Mouse (Mus musculus) heart, adult 18-20 months (tissue): Measurements from ENCODE around the gene Vmn1r185. TPM values are rescaled to one million over a fixed set of nuclear protein-coding genes. Genes with fewer than 3 reads are reported as not detected.
"Not testable (repeated sequence)": the region's sequence is repeated elsewhere in the genome, so short reads cannot be mapped to it uniquely, and the experiment has no call there.

ENCODE experiments used
- DNase-seq, 2 experiments: peaks; one replicate each; pipeline ENCODE4 v3.0.0; 2021 to 2022; ENCODE audit warnings: mixed read lengths in 1 of 2
- long read RNA-seq, 2 experiments: library from polyadenylated mRNA; stranded (forward); transcript quantifications; one replicate each; pipeline ENCODE4 v2.0.0; 2021
- total RNA-seq, 2 experiments: library from RNA; stranded (reverse); gene quantifications; 2 replicates each; pipeline ENCODE4 v1.2.3; 2021

The Vmn1r185 gene
- not detected for total RNA-seq
- long read RNA-seq, experiment 1: 0 reads
- long read RNA-seq, experiment 2: 0 reads

GRCm38 (mm10) chr7:26618364-26618763 is at the start of gene Vmn1r185:
Gene Vmn1r185, minus strand, starts transcription at chr7:26618464.
- DNase-seq: not testable (repeated sequence)

DNA sequence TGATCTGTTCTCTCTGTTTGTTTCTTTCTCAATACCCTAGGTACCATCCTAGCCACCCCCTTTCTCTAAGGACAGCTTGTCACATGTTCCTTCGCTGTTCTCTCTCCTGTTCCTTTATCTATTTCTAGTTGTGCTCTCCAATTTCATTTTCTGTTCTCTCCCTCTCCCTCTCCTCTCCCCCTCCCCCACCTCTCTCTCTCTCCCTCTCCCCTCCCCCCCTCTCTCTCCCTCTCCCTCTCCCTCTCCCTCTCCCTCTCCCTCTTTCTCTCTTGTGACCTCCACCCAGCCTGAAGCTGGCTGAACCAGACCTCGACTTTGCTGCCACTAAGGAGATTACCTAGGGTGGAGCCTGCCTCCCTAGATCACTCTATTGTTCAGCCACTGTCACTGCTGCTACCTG is 49.2 kb upstream of the Vmn1r185 start:
- DNase-seq: not testable (repeated sequence)

- no peak for DNase-seq
Observed at GRCm38 (mm10) chr7:26666011-26666410, 47.7 kb upstream of the Vmn1r185 start.

DNA sequence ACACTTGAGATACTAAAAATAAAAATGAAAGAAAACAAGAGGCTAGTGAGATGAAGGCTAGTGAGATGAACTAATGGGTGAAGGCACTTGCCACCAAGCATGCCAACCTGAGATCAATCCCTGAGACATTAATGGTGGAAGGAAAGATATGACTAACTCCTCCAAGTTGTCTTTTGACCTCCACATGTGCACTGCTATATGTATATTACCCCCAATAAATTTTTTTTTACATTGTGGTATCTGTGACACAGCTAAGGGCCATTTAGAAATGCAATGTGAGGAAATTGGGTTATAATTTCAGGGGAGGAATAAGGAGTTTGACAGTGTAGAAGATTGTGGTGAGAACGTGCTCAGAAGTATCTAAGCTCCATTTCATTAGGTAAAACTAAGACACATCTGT is 28.5 kb downstream of the Vmn1r185 start:
- no peak for DNase-seq

GRCm38 (mm10) chr7:26589077-26589476 is 29.2 kb downstream of the Vmn1r185 start:
- DNase-seq: no peak

Other genes with a start within 250 kb of the Vmn1r185 start
- gene Nlrp9c, start 214.8 kb downstream of the Vmn1r185 start, total RNA-seq: not detected
- not detected for gene Nlrp4a, start 183.4 kb downstream of the Vmn1r185 start, total RNA-seq
- gene Nlrp9a, start 83.4 kb downstream of the Vmn1r185 start, total RNA-seq: not detected
- not detected for gene Cyp2b23, start 68.0 kb upstream of the Vmn1r185 start, total RNA-seq
- not detected for gene Cyp2b19, start 138.7 kb upstream of the Vmn1r185 start, total RNA-seq
- not detected for gene Cyp2g1, start 190.4 kb upstream of the Vmn1r185 start, total RNA-seq
- 10 to 100 TPM in 1 of 2 experiments, not detected in 1; 16.0 TPM for gene Cyp2a5, start 216.8 kb upstream of the Vmn1r185 start, total RNA-seq